ENCODE assay signal across 15 mouse cellular contexts in the genomic region with DNA sequence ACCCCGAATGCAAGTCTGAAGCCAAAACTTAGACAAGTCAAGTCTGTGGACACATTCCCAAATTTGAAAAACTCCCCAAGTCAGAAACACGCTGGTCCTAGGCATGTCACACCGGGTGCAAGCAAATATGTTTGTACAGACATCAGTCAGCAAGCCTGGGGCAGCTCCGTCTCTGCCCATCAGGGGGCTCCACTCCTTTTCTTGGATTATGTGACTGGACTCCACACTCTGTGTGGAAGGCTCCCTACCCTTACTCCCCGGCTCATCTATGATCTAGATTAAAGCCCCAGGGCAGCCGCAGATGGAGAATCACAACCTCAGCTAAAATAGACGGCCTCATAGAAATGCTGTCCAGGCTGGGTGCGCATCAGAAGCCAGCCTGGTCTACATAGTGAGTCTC. TPM values are rescaled to one million over a fixed set of nuclear protein-coding genes. Genes with fewer than 3 reads are reported as not detected.
DNase-seq lines count a peak whose midpoint lies in the region; ATAC-seq and TF ChIP-seq lines count a peak whose summit lies in the region.
"Had no signal": no experiment of that assay in that cellular context is flagged by ENCODE, and none has a peak within 500 bp of the region (broad histone marks: within the 10 kb centered on the region; RNA-seq: fewer than 3 reads in every experiment).

No protein-coding gene starts in this region.

- H3K27ac ChIP-seq in layer of hippocampus, adult 2 months, result no peak overlapping the region
- no peak overlapping the region for H3K27ac ChIP-seq in hindbrain, embryonic 16.5 days (ENCODE audit: low read depth, low read length)

- no peaks in the 10 kb centered on the region for H3K27me3 ChIP-seq in Patski
- peaks cover 7% of the 10 kb centered on the region; the same call in 1 of the 2 replicates for H3K27me3 ChIP-seq in hindbrain, embryonic 16.5 days (replicated peaks; ENCODE audit: control insufficient read depth, insufficient read depth, low read length)

- ATAC-seq in Patski, result no peak
- no peak for ATAC-seq in hindbrain, embryonic 16.5 days
- ATAC-seq: forebrain, embryonic 14.5 days; midbrain, embryonic 16.5 days had no signal

- CTCF ChIA-PET in Patski (lab: Charles Lee), result interaction anchor here (0.9 to 12.2 kb wide), 4 partner anchors 9 to 401 kb away, joined by 3 to 103 read pairs (median 4); no protein-coding TSS in a partner anchor

- POLR2A ChIA-PET in Patski (lab: Charles Lee), result no interaction called here

- H3K4me3 ChIP-seq in layer of hippocampus, adult 2 months, result no peak overlapping the region
- H3K4me3 ChIP-seq in hindbrain, embryonic 16.5 days (ENCODE audit: low read length), result no peak overlapping the region

- H3K4me2 ChIP-seq in hindbrain, embryonic 16.5 days (ENCODE audit: low read length), result no peak overlapping the region
- H3K4me2 ChIP-seq: heart, embryonic 11.5 days had no signal

- peak; percentile 68 for TF ChIP-seq CTCF in layer of hippocampus, adult 2 months (conservative IDR thresholded peaks at IDR 0.05)
- TF ChIP-seq CTCF in Patski (IDR thresholded peaks at IDR 0.05), result peak; percentile 41

- no peaks in the 10 kb centered on the region for H3K9me3 ChIP-seq in hindbrain, embryonic 16.5 days (ENCODE audit: control insufficient read depth, low read length)
- H3K9me3 ChIP-seq: G1E had no signal

- DNase-seq in layer of hippocampus, adult 2 months (ENCODE audit: low spot score in 2 of 2), result no peak
- DNase-seq in layer of hippocampus, adult 9-11 months, result no peak
- DNase-seq in thymus, postnatal 4 days, result peak; percentile 38
- no peak for DNase-seq in thymus, postnatal 36 days
- DNase-seq in Patski (ENCODE audit: low read depth, low spot score), result no peak
- DNase-seq in ovary, postnatal 36 days (ENCODE audit: low spot score), result no peak
- DNase-seq: adrenal gland, postnatal 25 days; embryo, embryonic 11 days; heart, postnatal 36 days; right cerebral cortex, postnatal 25 days had no signal

- H3K4me1 ChIP-seq in hindbrain, embryonic 16.5 days (ENCODE audit: control insufficient read depth, insufficient read depth, low read depth, low read length), result peaks cover 11% of the 10 kb centered on the region

- H3K36me3 ChIP-seq in hindbrain, embryonic 16.5 days (ENCODE audit: control insufficient read depth, insufficient read depth, low read length), result no peaks in the 10 kb centered on the region
- H3K36me3 ChIP-seq: G1E had no signal

- 72% methylated on average over 8 of the region's 8 CpGs for WGBS in hindbrain, embryonic 16.5 days

- H3K9ac ChIP-seq in hindbrain, embryonic 16.5 days (ENCODE audit: low read depth, low read length), result no peak overlapping the region

- in situ Hi-C loops in Patski (cut with MboI; ENCODE audit: low pct_unique_long_range_greater_than_20kb), result loop anchor here (25.0 kb wide), 1 partner anchor 1321 kb away; no protein-coding TSS in a partner anchor

RNA-seq across cellular contexts. Expression of a gene that starts 32.2 kb away (rescaled TPM):
- total RNA-seq in layer of hippocampus, adult 2 months (2021), result 10 to 100 TPM; 23.3 to 24.7 TPM
- 77.9 TPM for polyA plus RNA-seq in Patski (2021)
- 105 and 109 TPM in 2 replicates for polyA plus RNA-seq in hindbrain, embryonic 16.5 days (2015; fragmentation: Nextera tagmentation; extraction: Ambion mirVana)

RNA-seq across cellular contexts. Expression of a gene that starts 47.3 kb away (rescaled TPM):
- total RNA-seq in layer of hippocampus, adult 2 months (2021), result 10 to 100 TPM; 20.1 to 20.3 TPM
- 39.6 TPM for polyA plus RNA-seq in Patski (2021)
- 24.8 and 29.2 TPM in 2 replicates for polyA plus RNA-seq in hindbrain, embryonic 16.5 days (2015; fragmentation: Nextera tagmentation; extraction: Ambion mirVana)
